Mouse (Mus musculus): Measurements from ENCODE around the gene Mif4gd. TPM values are rescaled to one million over a fixed set of nuclear protein-coding genes. Genes with fewer than 3 reads are reported as not detected.
A peak's percentile ranks its signal among the peaks of the same experiment; 100 is the strongest.
"Not testable (repeated sequence)": the region's sequence is repeated elsewhere in the genome, so short reads cannot be mapped to it uniquely, and the experiment has no call there.

The Mif4gd gene
- total RNA-seq (2021): 10 to 100 TPM; 37.6 to 38.8 TPM

GRCm38 (mm10) chr11:115612410-115613137, at the start of gene Mif4gd:
Mif4gd (minus strand) TSS chr11:115612969.
- peak; percentile 95 to 96 for DNase-seq
- intact Hi-C loops (cut with DNase I): no loop called here

- intact Hi-C loops (cut with DNase I): no loop called here
- no peak for DNase-seq
These were observed 47.6 kb upstream of the Mif4gd start for GRCm38 (mm10) chr11:115660376-115660775.

- intact Hi-C loops (cut with DNase I): no loop called here
- no peak for DNase-seq
These were observed 45.8 kb upstream of the Mif4gd start for GRCm38 (mm10) chr11:115658521-115658920.

- intact Hi-C loops (cut with DNase I): loop anchor here (5.0 kb wide), 1 partner anchor 43 kb away; no protein-coding TSS in a partner anchor
- DNase-seq: no peak
These were observed 41.4 kb upstream of the Mif4gd start for GRCm38 (mm10) chr11:115654128-115654527.

GRCm38 (mm10) chr11:115653194-115653593, 40.4 kb upstream of the Mif4gd start:
- intact Hi-C loops (cut with DNase I): loop anchor here (5.0 kb wide), 1 partner anchor 44 kb away; no protein-coding TSS in a partner anchor

GRCm38 (mm10) chr11:115651680-115652079, 38.9 kb upstream of the Mif4gd start:
- DNase-seq: no peak
- intact Hi-C loops (cut with DNase I): loop anchor here (5.0 kb wide), 1 partner anchor 46 kb away; no protein-coding TSS in a partner anchor

More at GRCm38 (mm10) chr11:115653194-115653593, 40.4 kb upstream of the Mif4gd start:
- DNase-seq: peak in 1 of 2 experiments; percentile 32

- peak in 1 of 2 experiments; percentile 20 for DNase-seq
- intact Hi-C loops (cut with DNase I): loop anchor here (5.0 kb wide), 2 partner anchors 48 to 163 kb away; partner anchors contain the start of genes Caskin2 and Tsen54
These were observed 36.9 kb upstream of the Mif4gd start for GRCm38 (mm10) chr11:115649706-115650105.

- intact Hi-C loops (cut with DNase I): loop anchor here (1.0 to 5.0 kb wide), 2 partner anchors 67 to 165 kb away; partner anchors contain the start of genes Caskin2 and Tsen54
- peak; percentile 74 to 85 for DNase-seq
These were observed 34.7 kb upstream of the Mif4gd start for GRCm38 (mm10) chr11:115647459-115647858.

- no peak for DNase-seq
- intact Hi-C loops (cut with DNase I): loop anchor here (5.0 kb wide), 1 partner anchor 166 kb away; the partner anchor contains the start of genes Caskin2 and Tsen54
These were observed 33.7 kb upstream of the Mif4gd start for GRCm38 (mm10) chr11:115646439-115646838.

- intact Hi-C loops (cut with DNase I): loop anchor here (5.0 kb wide), 1 partner anchor 167 kb away; the partner anchor contains the start of genes Caskin2 and Tsen54
These were observed 32.7 kb upstream of the Mif4gd start for GRCm38 (mm10) chr11:115645498-115645897.

GRCm38 (mm10) chr11:115644308-115644707, 31.5 kb upstream of the Mif4gd start:
- intact Hi-C loops (cut with DNase I): no loop called here
- no peak for DNase-seq

More at GRCm38 (mm10) chr11:115645498-115645897, 32.7 kb upstream of the Mif4gd start:
- not testable (repeated sequence) for DNase-seq

- intact Hi-C loops (cut with DNase I): no loop called here
- no peak for DNase-seq
These were observed 30.5 kb upstream of the Mif4gd start for GRCm38 (mm10) chr11:115643265-115643664.

- DNase-seq: no peak
- intact Hi-C loops (cut with DNase I): no loop called here
These were observed 29.9 kb upstream of the Mif4gd start for GRCm38 (mm10) chr11:115642705-115643104.

- DNase-seq: no peak
- intact Hi-C loops (cut with DNase I): no loop called here
These were observed 28.9 kb upstream of the Mif4gd start for GRCm38 (mm10) chr11:115641664-115642036.

GRCm38 (mm10) chr11:115640978-115641663, 28.4 kb upstream of the Mif4gd start:
- intact Hi-C loops (cut with DNase I): no loop called here
- DNase-seq: peak in 1 of 2 experiments; percentile 26

- intact Hi-C loops (cut with DNase I): no loop called here
- no peak for DNase-seq
These were observed 27.6 kb upstream of the Mif4gd start for GRCm38 (mm10) chr11:115640311-115640828.

- intact Hi-C loops (cut with DNase I): no loop called here
- no peak for DNase-seq
These were observed 26.8 kb upstream of the Mif4gd start for GRCm38 (mm10) chr11:115639540-115639939.

GRCm38 (mm10) chr11:115638498-115639409, 26.0 kb upstream of the Mif4gd start:
- intact Hi-C loops (cut with DNase I): no loop called here
- DNase-seq: no peak

GRCm38 (mm10) chr11:115636960-115637359, 24.2 kb upstream of the Mif4gd start:
- DNase-seq: no peak
- intact Hi-C loops (cut with DNase I): no loop called here

- intact Hi-C loops (cut with DNase I): no loop called here
- DNase-seq: no peak
These were observed 22.7 kb upstream of the Mif4gd start for GRCm38 (mm10) chr11:115635484-115635883.
